Mouse (Mus musculus) neural tube, embryonic 11.5 days (tissue): Measurements from ENCODE around the gene Gm10053. TPM values are rescaled to one million over a fixed set of nuclear protein-coding genes. Genes with fewer than 3 reads are reported as not detected.
A peak's percentile ranks its signal among the peaks of the same experiment; 100 is the strongest.
"Not testable (repeated sequence)": the region's sequence is repeated elsewhere in the genome, so short reads cannot be mapped to it uniquely, and the experiment has no call there.

ENCODE experiments used
- ATAC-seq: fragments of 200-750 bp; cut with Nextera tagmentation; 2 replicates; pipeline ENCODE4 v1.8.0; 2017; ENCODE audit warnings: moderate number of reproducible peaks, mild to moderate bottlenecking, moderate TSS enrichment, moderate library complexity; ENCODE audit not compliant: insufficient read depth, low FRiP score, low TSS enrichment
- DNase-seq: peaks from one replicate; pipeline ENCODE4 v3.0.0-alpha.2; 2015; ENCODE audit warnings: low spot score
- H3K27ac ChIP-seq: fragments of 300-500 bp; sonication (generic); 2 replicates; pipeline ENCODE4 v1.5.1; 2014; ENCODE audit warnings: low read depth, mild to moderate bottlenecking, low read length
- H3K27me3 ChIP-seq: fragments of 300-500 bp; sonication (generic); 2 replicates; pipeline ENCODE4 v1.6.1; 2014; ENCODE audit warnings: mild to moderate bottlenecking, low read length, mixed read lengths; ENCODE audit not compliant: control insufficient read depth, insufficient read depth
- H3K36me3 ChIP-seq: fragments of 300-500 bp; sonication (generic); 2 replicates; pipeline ENCODE4 v1.6.1; 2014; ENCODE audit warnings: mild to moderate bottlenecking, low read length, moderate library complexity, mixed read lengths; ENCODE audit not compliant: control insufficient read depth, insufficient read depth
- H3K4me1 ChIP-seq: fragments of 300-500 bp; sonication (generic); 2 replicates; pipeline ENCODE4 v1.6.1; 2014; ENCODE audit warnings: low read length, mixed read lengths; ENCODE audit not compliant: control insufficient read depth, insufficient read depth
- H3K4me2 ChIP-seq: fragments of 300-500 bp; sonication (generic); 2 replicates; pipeline ENCODE4 v1.6.1; 2014; ENCODE audit warnings: low read depth, mild to moderate bottlenecking, moderate library complexity
- H3K4me3 ChIP-seq: fragments of 300-500 bp; sonication (generic); 2 replicates; pipeline ENCODE4 v1.5.1; 2014; ENCODE audit warnings: low read depth, low read length
- H3K9ac ChIP-seq: fragments of 300-500 bp; sonication (generic); 2 replicates; pipeline ENCODE4 v1.6.1; 2014; ENCODE audit warnings: mild to moderate bottlenecking, low read length
- H3K9me3 ChIP-seq: fragments of 300-500 bp; sonication (generic); 2 replicates; pipeline ENCODE4 v1.6.1; 2016; ENCODE audit warnings: low read length; ENCODE audit not compliant: control insufficient read depth
- WGBS: fragments of 180-500 bp; shearing (Covaris S2); extraction: QIAGEN DNeasy Blood & Tissue Kit; methylation state at CpG from one replicate; pipeline ENCODE4 v1.1.7; 2014; 5-methylcytosine and 5-hydroxymethylcytosine counted together
- polyA plus RNA-seq: library from polyadenylated mRNA; unstranded; fragments of >200 nt; fragmentation: Nextera tagmentation; extraction: Ambion mirVana; gene quantifications from 2 replicates; pipeline ENCODE4 v1.2.1, GENCODE M21; 2014

The Gm10053 gene
- polyA plus RNA-seq: 284 TPM in 2 replicates

DNA sequence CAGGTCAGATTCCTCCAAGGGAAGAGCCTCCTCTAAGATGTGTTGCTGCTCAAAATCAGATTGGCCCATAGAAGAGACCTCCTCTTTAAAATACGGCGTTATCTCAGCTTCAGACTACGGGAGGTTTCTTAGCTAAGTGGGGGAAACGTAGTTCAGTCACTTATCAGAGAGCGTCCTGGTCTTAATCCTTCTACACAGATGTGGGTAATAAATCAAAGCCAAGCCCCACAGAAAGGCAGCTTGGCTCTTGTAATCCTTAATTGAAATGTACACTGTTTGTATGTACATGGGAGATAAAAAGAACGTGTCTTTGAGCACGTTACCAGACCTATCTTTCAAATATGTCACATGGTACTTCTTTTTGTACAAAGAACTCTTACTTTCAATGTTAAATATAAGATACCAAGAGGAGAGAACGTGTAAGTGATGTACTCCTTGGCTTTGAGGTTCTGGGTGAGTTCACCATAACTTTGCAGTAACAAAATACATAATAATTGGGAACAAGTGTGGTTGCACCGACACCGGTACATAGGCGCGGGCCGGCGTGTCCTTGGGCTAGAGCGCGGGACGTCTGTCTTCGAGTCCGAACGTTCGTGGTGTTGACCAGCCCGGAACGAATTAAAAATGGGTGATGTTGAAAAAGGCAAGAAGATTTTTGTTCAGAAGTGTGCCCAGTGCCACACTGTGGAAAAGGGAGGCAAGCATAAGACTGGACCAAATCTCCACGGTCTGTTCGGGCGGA is at the start of gene Gm10053:
Gene Gm10053 (plus strand): TSS at position 558 of the 742 bp plus-strand sequence.
- not testable (repeated sequence) for H3K4me3 ChIP-seq, H3K27ac ChIP-seq, ATAC-seq, DNase-seq, H3K4me1 ChIP-seq, H3K4me2 ChIP-seq, H3K36me3 ChIP-seq, H3K27me3 ChIP-seq, H3K9me3 ChIP-seq, H3K9ac ChIP-seq
- 84% methylated on average over 23 of the region's 26 CpGs for whole genome bisulfite sequencing

- peaks cover 10% of the 10 kb centered on the region for H3K4me1 ChIP-seq
- DNase-seq (no peak), ATAC-seq (no peak)
- H3K27me3 ChIP-seq: no peaks in the 10 kb centered on the region
- H3K36me3 ChIP-seq: no peaks in the 10 kb centered on the region
- H3K4me2 ChIP-seq: no peak overlapping the region
- H3K9ac ChIP-seq: no peak overlapping the region
- no peak overlapping the region for H3K4me3 ChIP-seq
- H3K9me3 ChIP-seq: no peaks in the 10 kb centered on the region
- H3K27ac ChIP-seq: no peak overlapping the region
- WGBS: 77% methylated on average over 3 of the region's 3 CpGs
Observed at GRCm38 (mm10) chr19:24842080-24842479, 33.4 kb upstream of the Gm10053 start.

- H3K4me1 ChIP-seq: peaks cover 15% of the 10 kb centered on the region
- no peaks in the 10 kb centered on the region for H3K9me3 ChIP-seq
- H3K4me3 ChIP-seq: no peak overlapping the region
- no peaks in the 10 kb centered on the region for H3K27me3 ChIP-seq
- H3K36me3 ChIP-seq: no peaks in the 10 kb centered on the region
- H3K9ac ChIP-seq: no peak overlapping the region
- peak overlapping the region; percentile 67 for H3K27ac ChIP-seq
- WGBS: 26% methylated on average over 7 of the region's 7 CpGs
- ATAC-seq (peak; percentile 61; the same call in 1 of the 2 replicates), DNase-seq (peak; percentile 64)
- 0 out of 2 replicates have a peak overlapping the region, but pooled peaks have one; percentile 0 for H3K4me2 ChIP-seq
Observed at GRCm38 (mm10) chr19:24845007-24845546, 30.4 kb upstream of the Gm10053 start.

DNA sequence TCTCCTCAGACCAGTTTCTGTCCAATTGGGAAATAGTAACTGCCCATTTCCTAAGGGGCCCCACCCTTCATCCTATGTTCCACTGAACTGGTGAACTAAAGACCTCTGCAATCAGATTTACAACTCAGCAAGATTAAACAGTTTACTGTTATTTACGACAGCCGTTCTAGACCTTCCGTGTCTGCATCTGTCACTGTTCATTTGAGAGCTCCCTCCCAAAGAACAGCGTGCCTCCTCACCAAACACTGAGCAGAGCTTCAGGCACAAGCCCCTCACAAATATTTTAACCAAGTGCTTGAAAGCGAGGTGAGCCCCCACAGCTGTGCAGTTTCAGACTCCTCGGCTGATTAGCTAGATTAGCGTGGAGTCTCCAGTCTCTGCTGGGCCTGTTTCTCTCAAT is 27.1 kb upstream of the Gm10053 start:
- H3K27ac ChIP-seq: no peak overlapping the region
- no peaks in the 10 kb centered on the region for H3K9me3 ChIP-seq
- WGBS: 14% methylated on average over 7 of the region's 7 CpGs

DNA sequence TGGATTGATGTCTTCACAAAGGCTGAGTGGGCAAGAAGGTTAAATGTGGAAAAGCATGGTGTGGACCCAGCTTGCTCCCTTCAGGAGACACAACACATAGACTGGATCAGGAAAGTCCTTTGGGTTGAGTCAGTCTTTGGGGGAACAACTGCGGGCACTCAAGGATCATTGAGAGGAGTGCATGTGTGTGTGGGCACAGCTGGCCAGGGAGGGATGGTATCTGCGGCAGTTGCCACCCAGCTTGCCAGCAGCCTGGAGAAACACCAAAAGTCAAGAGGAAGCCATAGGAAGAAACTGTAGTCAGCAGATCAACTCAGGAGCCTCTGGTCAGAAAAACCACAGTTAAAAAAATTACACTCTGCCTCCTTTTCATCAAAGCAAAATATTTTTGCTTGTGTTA is 26.6 kb upstream of the Gm10053 start:
- H3K9me3 ChIP-seq: no peaks in the 10 kb centered on the region
- H3K9ac ChIP-seq: no peak overlapping the region
- DNase-seq: no peak
- peaks cover 15% of the 10 kb centered on the region for H3K4me1 ChIP-seq
- H3K27ac ChIP-seq: no peak overlapping the region
- no peak overlapping the region for H3K4me2 ChIP-seq
- H3K4me3 ChIP-seq: no peak overlapping the region
- no peaks in the 10 kb centered on the region for H3K36me3 ChIP-seq
- WGBS: 83% methylated on average over 2 of the region's 2 CpGs
- no peaks in the 10 kb centered on the region for H3K27me3 ChIP-seq
- ATAC-seq: no peak

More for the DNA sequence above, 27.1 kb upstream of the Gm10053 start:
- DNase-seq (no peak), ATAC-seq (no peak)
- H3K9ac ChIP-seq: no peak overlapping the region
- H3K27me3 ChIP-seq: no peaks in the 10 kb centered on the region
- no peaks in the 10 kb centered on the region for H3K36me3 ChIP-seq
- H3K4me3 ChIP-seq: no peak overlapping the region
- peaks cover 15% of the 10 kb centered on the region for H3K4me1 ChIP-seq
- H3K4me2 ChIP-seq: no peak overlapping the region

DNA sequence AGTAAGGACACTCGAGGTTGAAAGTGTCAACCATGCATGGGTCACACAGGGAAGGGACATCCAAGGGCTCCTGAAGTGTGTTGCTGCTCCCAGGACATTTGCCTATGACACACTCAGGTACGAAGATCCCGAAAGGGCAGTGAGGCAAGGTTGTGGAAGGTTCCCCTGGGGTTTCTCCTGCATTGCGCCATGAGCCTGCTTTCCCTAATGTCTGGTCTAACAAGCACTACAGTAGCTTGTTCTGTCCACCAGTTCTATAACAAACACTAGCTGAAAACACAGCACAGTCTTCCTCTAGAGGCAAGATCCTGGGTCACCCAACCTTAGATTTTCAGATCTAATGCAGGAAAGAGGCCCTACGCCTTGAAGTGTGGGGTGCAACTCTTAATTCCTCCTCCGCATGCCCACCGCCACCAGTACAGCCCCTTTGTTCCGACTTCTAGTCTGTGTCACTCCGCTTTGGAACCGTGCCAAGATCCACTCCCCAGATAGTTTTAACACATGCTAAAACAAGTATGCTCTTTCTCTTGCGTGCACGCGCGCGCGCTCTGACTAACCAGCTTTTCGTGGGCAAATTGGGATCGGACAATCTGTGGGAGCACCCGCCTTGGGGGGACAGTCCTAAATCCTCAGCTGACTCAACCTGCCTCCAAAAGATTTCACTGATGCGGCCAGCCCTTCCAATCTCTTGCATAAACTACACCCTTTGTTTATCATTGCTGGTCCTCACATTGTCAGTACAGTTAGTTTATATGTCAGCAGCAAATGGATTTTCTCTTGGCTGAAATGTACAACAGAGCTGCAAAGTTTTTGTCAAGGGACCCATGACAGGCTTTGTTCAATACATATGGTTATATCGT is 23.8 kb upstream of the Gm10053 start:
- H3K9me3 ChIP-seq: no peaks in the 10 kb centered on the region
- ATAC-seq (no peak), DNase-seq (peak; percentile 35)
- no peaks in the 10 kb centered on the region for H3K36me3 ChIP-seq
- no peak overlapping the region for H3K9ac ChIP-seq
- H3K4me3 ChIP-seq: no peak overlapping the region
- no peak overlapping the region for H3K4me2 ChIP-seq
- 0 out of 2 replicates have a peak, but pooled peaks cover 5% of the 10 kb centered on the region for H3K4me1 ChIP-seq
- H3K27ac ChIP-seq: no peak overlapping the region
- no peaks in the 10 kb centered on the region for H3K27me3 ChIP-seq
- 83% methylated on average over 21 of the region's 21 CpGs for WGBS

DNA sequence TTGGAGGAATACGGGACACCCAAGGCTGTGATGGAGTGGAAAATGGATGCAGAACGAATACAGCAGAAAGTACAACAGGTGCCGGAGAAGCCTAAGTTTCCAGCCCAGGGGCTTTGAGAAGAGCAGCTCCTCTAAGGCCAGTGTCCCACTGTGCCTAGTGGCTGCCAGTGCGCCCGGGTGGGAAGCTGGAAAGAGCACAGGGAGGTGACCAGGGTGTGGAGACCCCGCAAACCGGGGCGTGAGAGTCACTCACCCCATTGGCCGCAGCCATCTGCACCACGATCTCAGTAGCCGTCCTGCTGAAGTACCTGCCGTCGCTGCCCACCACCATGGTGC is 14.2 kb upstream of the Gm10053 start:
- Histone ChIP-seq H3K9ac (peak overlapping the region; percentile 52), H3K27me3 (peaks cover 15% of the 10 kb centered on the region; the same call in 1 of the 2 replicates), H3K4me2 (peak overlapping the region; percentile 69), H3K27ac (no peak overlapping the region), H3K36me3 (no peaks in the 10 kb centered on the region), H3K9me3 (no peaks in the 10 kb centered on the region), H3K4me3 (peak overlapping the region; percentile 42), H3K4me1 (peaks cover 4% of the 10 kb centered on the region)
- no peak for DNase-seq
- WGBS: 17% methylated on average over 13 of the region's 13 CpGs
- no peak for ATAC-seq

DNA sequence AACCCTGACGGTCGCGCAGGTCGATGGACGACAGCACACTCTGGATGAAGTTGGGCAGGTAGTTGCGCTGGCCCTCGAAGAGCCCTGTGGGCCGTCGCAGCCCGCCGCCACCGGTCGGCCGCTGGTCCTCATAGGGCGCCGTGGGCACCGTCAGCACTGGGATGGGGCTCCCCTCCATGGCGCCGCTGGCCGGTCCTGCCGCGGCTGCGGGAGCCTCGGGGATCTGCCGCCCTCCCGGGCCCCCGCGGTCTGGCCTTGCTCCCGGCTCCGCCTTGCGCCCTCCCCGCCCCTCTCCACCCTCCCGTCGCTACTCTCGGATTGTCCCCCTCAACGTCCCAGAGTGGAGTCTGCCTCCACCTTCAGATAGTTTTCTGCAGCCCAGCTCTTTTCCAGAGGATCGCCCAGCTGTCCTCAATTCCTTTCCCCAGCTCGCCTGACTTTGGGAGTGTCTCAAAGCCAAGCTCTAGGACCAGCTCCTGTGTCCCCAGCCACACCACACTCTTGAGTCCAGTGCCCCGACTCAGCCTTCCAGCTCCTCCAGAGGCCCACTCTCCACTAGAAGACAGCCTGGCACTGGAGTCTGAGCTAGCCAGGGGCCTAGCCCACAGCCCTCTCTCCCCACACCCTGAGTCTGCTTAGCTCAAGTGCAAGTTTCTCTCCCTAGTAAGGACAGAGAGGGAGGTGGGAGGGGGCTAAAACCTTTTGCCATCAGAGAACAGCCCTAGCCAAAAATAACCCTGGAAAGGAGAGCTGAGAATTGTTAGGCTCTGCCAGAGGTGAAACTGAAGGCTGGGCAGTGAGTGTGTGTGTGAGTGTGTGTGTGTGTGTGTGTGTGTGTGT is 13.7 kb upstream of the Gm10053 start, which contains the start of gene Pgm5:
Gene Pgm5 (minus strand): TSS at position 244 of the 840 bp plus-strand sequence.
- under 1% methylated on average over 30 of the region's 39 CpGs for WGBS
- Histone ChIP-seq H3K9ac (peak within 1 kb of the TSS; percentile 52), H3K36me3 (no peaks in the 10 kb centered on the region), H3K9me3 (no peaks in the 10 kb centered on the region), H3K4me3 (peak within 1 kb of the TSS; percentile 42), H3K4me2 (peak within 1 kb of the TSS; percentile 69), H3K27me3 (peaks cover 15% of the 10 kb centered on the region; the same call in 1 of the 2 replicates), H3K27ac (no peak within 1 kb of the TSS), H3K4me1 (peaks cover 4% of the 10 kb centered on the region)
- DNase-seq (peak; percentile 33), ATAC-seq (no peak)
